Mouse (Mus musculus) cerebellum, adult (tissue): ENCODE results near the gene Pln.

Source experiments
- ATAC-seq: cut with Nextera tagmentation; 2 replicates; pipeline ENCODE4 v1.9.2; 2017; ENCODE audit warnings: mild to moderate bottlenecking, moderate library complexity, mixed read lengths; ENCODE audit not compliant: insufficient number of reproducible peaks, low FRiP score, low TSS enrichment

Gene Pln

DNA sequence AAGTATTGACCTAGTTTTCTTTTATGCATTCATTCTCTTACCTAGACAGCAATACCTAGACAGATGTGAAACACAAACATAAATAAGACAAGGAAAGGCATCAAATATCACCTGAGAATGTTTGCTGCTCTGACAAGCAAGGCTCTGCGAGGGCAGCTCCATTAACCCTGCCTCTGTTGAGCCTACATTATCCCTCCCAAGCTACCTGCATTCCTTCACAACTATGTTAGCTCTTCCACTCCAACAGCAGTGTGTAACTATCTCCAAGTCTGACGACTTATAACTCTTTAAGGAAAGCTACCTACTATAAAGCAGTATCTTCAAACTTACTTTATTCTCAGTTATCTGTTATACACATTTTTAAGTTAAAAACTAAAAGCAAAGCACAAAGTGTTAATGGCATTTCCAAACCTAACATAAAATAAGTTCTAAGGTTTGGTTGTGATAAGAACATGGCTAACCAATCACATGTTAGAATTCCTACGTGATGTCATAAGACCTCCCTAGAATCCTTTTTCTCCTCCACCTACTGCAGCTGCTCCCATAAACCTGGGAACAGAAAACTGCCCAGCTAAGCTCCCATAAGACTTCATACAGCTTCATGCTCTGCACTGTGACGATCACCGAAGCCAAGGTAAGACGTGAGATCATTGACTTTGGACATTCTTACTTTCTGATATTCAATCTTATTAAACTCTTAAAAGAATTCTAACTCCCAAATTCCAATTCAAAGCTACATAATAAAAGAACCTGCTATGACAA lies at the start of gene Pln:
Pln (plus strand) TSS at position 506 of the 762 bp plus-strand sequence.
- ATAC-seq = no peak

DNA sequence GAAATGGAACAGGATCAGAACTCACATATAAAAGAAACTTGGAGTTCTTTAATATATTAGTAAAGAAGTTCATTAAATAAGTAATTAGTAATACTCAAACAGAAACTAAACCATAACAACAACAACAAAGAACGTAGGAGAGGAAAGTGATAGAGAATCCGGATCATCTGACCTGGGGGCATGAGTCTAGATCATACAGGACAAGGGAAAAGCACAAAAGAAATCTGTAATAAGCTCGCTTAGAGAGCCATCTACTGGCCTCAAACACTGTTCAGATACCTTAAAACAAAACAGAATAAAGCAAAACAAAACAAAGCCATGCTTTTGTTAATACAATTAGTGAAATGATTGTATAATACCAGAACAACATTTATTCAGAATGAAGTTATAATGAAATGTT lies 31.6 kb upstream of the Pln start:
- ATAC-seq = no peak

DNA sequence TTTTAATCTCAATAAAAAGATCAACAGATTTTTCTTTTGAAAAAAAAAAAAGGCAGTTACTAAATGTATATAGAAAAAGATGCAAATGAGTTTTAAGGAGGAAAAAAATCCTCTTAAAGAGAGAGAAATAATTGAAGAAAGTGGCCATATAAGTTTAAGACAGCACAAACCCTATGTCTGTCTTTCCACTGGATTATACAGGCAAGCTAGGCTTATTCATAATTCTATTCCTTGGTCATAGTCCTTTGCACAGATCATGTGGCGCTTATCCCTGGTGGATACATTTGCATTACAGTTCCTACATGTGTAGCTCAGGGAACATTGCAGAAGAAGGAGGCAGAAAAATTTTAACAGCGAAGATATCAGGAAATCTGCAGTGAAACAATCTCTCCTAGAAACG lies 30.8 kb upstream of the Pln start:
- ATAC-seq = no peak

DNA sequence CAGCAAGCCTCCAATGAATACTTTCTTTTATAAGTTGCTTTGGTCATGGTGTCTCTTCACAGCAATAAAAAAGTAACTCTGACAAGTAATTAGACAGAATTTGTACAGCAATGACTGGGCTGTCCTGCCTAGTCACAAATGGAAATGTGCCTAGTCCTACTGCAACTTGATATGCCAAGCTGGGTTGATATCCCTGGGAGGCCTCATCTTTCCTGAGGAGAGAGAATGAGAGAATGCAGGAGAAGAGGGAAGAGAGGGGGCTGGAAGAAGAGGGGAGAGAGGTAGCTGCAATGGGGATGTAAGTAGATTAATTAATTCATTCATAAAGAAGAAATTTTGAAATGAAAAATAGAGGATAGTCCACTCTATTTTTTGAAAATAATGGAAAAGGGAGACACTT lies 14.1 kb upstream of the Pln start:
- ATAC-seq = no peak

DNA sequence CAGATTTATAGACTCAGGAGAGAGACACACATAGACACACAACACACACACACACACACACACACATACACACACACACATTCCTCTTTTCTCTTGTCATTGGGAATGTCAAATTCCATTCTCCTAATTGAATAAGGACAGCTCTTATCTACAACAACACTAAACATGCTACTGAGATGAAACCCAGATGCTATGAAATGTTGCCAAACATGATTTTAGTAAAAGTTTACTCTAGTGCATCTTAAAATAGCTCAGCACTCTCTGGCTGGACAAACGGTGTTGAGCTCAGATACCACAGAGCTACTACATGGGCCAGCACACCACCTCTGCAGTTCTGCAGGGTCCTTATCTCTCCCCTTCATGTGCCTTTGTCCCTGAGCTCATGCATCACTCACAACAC lies 12.8 kb upstream of the Pln start:
- no peak for ATAC-seq

DNA sequence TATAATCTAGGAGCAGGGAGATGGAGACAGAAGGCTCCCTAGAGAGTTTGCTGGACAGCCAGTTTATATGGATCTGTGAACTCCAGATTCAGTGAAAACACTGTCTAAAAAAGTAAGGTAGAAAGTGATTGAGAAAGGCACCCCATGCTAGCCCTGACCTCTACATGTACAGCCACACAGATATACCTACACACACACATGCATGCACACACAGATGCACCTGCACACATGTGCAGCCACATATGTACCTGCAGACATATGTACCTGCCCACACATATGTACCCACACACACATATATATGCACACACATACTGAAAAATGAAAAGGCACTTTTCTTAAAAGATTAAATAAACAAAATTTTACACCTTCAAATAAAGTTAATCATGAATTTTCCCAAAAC lies 11.1 kb upstream of the Pln start:
- ATAC-seq = no peak

DNA sequence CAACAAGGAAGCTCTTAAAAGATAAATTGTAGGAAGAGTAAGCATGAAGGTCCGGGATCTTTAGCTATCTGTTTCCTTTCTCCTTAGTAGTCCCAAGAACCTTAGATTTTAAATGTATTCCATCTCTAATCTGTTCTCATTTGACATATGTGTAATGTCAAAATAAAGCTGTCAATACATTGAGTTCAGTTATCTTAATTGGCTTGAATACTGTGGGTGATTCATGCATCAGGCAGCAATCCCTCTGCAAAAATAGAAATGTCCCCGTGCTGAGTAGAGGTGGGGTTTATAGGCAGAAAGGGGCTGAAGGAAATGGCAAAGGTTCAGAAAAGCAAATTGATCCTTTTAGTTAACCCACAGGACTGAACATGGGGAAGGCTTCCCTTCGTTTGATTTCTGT lies 8.2 kb upstream of the Pln start:
- ATAC-seq = no peak

DNA sequence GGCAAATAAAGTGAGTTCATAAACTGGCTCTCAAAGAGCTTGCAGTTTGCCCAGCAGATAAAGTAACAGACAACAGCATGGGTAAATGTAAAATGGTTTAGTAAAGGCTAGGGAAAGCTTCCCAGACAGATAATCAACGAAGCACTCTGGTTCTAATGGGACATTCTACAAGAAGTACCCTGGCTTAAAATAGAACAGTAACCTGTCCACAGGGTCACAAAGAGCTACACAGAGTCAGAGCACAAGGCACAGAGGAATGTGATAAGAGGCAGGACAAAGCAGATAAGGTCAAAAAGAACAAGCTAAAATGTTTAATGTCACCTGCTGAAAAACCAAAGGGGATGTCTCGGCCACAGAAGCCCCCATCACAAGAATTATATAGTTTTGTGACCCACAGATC lies 4.7 kb upstream of the Pln start:
- no peak for ATAC-seq

DNA sequence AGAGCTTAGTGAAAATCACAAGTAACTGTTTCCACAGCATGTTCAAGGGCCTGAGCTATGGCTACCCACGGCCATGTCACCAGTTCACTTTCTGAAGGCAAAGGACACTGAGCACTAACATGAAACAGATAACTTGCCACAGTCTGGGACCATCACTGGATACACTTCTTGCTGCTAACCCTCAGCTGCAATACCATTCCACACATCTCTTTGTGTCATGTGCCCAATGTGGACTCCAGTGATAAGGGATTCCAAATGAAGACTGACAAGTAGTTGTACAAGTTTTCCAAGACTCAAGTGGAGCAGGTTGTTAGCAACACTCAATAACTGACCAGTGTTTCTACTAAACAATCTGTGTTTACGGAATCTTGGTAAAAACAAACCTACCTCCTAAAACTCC lies 2.2 kb upstream of the Pln start:
- no peak for ATAC-seq

DNA sequence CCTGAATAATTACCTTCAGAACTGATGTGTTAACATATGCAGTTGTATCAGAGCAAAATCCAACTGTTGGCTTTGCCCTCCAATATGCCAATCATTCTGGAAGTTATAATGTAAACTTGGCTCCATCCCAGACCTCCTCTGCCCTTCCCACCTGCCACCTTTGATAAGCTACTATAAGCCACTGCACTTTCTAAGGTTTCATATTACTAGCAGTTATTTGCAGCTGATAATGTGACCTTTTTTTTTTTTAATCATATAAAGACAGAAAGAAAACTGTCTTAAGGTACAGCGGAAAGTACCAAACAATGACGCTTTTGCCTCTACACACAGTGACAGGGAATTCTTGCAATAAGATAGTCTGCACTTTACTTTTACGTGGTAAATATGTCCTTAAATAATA lies 1.5 kb upstream of the Pln start:
- no peak for ATAC-seq

DNA sequence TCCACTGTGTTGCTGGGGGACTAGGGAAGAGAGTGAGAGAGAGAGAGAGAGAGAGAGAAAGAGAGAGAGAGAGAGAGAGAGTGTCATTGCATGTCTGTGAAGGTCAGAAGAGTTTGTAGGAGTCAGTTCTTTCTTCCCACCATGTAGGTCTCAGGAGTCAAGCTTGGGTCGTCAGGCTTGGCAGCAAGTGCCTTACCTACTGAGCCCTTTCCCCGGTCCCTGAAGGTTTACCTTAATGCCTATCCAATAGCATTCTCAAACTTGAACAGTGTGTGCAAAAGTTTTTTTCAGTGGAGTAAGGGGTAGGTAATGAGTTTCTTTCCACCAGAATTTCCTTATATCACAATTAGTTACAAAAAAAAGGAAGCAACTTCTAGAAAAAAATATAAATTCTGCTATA lies 1.6 kb downstream of the Pln start:
- no peak for ATAC-seq

DNA sequence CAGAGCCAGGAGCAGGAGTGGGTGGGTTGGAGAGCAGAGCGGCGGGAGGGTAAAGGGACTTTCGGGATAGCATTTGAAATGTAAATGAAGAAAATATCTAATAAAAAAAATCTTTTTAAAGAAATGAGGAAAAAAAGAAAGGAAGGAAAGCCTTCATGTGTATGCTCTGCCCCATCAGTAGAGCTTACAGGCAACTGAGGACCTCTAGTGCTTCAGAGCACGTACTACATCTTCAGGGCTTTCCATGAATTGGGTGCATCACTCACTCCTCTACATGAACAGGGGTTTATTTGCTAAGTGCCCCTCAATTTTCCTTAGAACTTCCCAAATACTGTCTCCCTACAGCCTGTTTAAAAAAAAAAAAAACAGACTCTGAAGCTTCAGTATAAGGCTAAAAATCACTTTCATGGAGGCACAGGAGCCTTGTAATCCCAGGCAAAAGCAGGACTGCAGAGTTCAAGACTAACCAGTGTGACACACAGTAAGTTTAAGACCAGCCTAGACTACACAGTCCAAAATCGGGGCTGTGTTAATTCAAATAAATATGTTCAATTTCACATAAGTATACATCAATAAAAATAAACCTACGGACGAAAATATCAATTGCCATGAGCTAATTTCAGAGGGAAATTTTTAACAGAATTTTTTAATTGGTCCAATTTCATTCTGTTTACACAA lies 4.0 kb downstream of the Pln start:
- 0 out of 2 replicates have a peak, but pooled peaks have one; percentile 40 for ATAC-seq

DNA sequence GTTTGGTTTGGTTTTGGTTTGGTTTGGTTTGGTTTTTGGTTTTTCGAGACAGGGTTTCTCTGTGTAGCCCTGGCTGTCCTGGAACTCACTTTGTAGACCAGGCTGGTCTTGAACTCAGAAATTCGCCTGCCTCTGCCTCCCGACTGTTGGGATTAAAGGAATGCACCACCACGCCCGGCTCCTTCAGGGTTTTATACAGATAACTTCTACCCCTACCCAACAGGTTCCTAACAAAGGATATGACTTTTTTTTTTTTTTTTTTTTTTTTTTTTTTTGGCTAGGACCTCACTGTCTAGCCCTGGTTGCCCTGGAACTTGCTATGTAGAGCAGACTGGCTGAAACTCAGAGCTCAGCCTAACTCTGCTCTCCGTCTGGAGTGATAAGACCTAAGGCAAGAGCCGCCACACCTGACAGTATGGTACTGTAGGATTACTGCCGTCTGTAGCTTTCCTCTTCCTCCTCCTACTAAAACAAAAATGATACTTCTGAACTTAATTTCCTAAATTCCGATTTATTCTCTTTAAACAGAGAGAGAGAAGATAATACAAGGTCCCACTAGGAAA lies 4.8 kb downstream of the Pln start:
- ATAC-seq = no peak

DNA sequence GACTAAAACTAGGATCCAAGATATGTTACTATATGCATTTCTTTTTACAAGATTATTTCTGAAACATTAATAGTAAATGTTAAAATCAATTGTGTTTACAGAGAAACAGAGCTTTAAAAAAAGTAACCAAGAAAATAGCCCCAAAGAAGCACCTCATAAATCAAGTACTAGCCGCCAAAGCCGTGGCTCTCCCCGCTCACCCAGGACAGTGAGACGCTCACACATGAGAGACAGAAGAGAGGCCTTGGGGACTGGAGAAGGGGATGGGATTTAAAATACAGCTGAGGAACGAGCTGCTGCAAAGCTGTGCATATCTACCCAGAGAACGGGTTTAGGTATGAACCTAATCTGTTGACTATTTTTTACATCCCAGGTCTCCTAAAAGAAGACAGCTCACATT lies 5.9 kb downstream of the Pln start:
- ATAC-seq = no peak

DNA sequence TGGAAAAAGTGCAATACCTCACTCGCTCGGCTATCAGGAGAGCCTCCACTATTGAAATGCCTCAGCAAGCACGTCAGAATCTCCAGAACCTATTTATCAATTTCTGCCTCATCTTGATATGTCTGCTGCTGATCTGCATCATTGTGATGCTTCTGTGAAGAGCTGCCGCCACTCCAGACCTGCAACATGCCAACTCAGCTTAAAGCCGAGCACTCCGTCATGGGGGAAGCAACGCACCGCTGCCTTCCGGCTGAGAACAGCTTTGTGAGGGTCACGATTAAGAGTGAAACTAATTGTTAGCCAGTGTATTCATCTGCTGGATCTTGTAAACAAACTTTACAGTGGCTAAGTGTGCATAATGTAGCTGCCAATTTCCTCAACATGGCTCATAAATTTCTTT lies 6.4 kb downstream of the Pln start:
- no peak for ATAC-seq

DNA sequence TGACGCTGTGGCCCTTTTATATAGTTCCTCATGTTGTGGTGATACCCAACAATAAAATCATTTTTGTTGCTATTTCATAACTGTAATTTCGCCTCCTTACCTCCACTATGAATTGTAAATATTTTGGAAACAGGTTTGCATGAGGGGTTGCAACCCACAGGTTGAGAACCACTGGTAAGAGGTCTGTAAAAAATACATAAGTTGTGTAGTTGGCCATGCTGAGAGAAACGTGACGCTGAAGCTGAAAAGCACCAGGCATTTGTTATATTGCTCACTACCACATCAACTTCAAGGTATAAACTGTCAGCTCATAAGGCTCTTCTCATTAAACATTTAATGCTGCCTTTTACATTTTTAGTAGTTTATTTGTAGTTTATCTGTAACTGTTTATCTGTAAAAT lies 8.0 kb downstream of the Pln start:
- no peak for ATAC-seq

DNA sequence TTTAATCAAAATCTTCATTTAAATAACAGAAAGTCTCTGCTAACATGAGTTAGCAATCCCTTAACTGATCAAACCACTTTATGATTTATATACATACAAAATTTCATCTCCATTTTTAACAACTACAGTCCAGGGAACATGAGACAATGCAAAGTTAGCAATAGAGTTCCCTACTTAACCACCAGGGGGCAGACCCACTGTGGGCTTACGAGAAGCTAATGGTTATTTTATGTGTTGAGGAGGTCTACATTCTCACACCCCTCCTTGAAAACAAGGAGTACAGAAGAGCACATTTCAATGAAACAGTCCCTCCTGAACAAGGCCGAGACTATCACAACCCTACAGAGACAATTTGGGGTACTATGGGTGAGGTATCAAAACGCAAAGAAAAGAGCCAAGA lies 9.0 kb downstream of the Pln start:
- ATAC-seq = 0 out of 2 replicates have a peak, but pooled peaks have one; percentile 22

DNA sequence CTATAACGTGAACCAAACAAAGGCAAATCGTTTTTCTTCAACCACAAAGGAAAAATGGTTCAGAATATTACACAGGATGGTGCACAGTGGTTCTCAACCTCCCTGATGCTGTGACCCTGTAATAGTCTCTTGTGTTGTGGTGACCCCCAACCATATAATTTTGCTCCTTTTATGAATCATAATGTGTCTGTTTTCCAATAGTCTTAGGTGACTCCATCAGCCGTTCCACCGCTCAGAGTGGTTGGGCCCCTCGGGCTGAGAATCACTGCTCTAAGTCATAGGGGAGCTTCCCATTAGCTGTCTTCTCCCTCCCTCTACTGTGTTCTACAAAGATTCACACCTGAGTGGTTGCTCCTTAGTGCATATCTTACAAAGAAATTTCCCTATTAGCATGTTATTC lies 9.4 kb downstream of the Pln start:
- ATAC-seq = no peak

DNA sequence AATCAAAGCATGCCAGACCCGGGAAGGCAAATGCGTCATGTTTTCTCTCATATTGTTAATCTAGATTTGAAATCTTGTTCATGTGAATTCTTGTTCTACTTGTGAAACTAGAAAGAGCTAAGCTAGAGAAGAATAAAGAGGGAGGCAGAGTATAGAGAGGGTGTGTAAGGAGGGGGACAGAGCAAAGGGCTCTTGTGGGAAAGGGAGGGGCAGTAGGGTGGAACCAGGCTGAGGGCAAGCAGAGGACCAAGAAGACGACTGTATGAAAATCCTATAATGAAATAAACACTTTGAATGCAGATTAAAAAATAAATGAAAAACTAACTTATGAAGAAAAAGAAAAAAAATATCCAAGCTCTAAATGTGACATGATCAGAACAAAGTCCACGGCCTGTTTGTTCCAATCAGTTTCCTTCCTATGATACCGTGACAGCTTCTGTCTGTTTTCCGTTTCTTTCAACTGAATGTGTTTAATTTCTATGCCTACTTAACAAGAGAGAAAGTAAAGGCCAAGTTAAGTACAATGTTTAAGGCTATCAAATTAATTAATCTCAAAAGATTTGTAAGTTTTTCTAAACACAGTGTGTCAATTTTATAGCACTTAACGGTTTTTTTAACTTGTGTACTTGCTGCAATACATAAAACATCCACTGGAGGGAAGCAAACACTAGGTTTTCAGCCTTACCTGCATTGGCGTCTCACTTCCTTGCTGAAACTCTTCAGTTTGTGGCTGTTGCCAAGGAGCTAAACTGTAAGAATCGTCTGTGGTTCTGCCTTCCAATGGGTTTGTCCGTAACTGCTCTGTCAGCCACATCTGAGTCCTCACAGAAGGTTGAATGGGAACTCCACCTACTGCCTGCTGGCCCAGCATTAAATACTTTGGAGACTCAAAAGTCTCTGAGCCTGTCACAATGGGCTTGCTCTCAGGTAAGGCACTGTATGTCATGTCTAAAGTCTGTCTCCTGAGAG lies 10.6 kb downstream of the Pln start:
- peak; percentile 69 for ATAC-seq

DNA sequence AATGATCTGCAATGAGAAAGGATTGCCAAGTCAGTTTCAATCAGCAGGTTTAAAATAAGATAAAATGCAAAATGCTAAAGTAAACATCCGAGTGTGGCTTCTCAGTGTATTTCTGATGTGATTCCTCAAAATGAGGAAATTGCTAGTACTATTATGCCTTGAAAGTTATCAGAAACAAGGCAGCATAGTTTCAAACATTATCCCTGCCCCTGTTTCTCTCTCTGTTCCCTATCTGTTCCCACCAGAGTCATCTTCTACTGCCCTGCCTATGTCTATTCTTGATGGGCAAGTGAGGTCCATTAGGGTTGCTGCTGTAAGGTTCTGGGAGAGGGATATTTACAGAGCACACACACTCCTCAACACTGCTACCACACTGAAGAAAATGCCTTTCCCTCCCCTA lies 11.8 kb downstream of the Pln start:
- ATAC-seq = no peak

DNA sequence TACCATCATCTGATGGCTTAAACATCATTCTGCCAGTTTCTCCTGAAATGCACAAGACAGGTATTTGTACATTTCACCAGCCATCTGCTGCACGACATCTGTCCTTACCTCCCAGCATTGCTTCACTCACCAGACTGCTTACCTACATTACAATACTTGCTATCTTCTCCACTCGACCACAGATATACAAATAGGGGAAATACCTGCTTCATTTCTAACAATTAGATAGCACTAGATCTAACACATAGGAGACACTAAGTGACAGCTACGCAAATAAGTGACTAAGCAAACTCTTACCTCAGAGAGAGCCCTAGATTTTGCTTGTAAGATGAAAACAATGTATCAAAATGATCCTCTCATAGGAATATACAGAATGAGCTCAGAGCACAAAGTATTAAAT lies 16.2 kb downstream of the Pln start:
- ATAC-seq = 0 out of 2 replicates have a peak, but pooled peaks have one; percentile 37
